Mouse (Mus musculus): Measurements from ENCODE around the gene Lrrfip2. TPM values are rescaled to one million over a fixed set of nuclear protein-coding genes. Genes with fewer than 3 reads are reported as not detected.
A peak's percentile ranks its signal among the peaks of the same experiment; 100 is the strongest.

Gene Lrrfip2
- total RNA-seq, 1 experiment, result 33.0 TPM

DNA sequence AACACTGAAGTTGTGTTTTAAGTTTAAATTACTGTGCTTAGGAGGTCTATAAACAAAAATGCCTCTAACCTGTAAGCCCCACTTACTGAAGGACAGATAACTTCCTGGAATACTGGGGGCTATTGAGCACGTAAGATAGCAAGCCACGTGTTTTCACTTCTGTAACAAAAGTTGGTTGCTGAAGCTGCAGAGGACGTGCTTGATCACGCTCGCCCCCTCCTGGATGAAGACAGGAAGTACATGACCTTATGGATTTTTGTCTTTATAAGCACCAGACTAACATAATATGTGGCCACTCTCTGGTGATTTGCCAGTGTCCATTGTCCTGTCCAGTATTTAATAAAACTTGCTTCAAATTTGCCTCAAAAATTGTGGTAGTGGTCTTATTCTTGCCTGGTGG, 39.6 kb upstream of the Lrrfip2 start:
- Histone ChIP-seq H3K9me3 (ENCODE audit: control insufficient read depth, insufficient read depth, low read depth, low read length) (no peaks in the 10 kb centered on the region), H3K9ac (ENCODE audit: insufficient read depth, low read depth, low read length, poor library complexity, severe bottlenecking) (no peak overlapping the region), H3K4me1 (ENCODE audit: control insufficient read depth in 2 of 2, insufficient read depth in 2 of 2, low read length in 2 of 2, poor library complexity in 1 of 2) (no peaks in the 10 kb centered on the region), H3K27ac (ENCODE audit: insufficient read depth, low read depth, low read length, poor library complexity, severe bottlenecking) (no peak overlapping the region), H3K36me3 (ENCODE audit: control insufficient read depth, insufficient read depth, low read length, poor library complexity, severe bottlenecking) (no peaks in the 10 kb centered on the region), H3K4me3 (ENCODE audit: insufficient read depth in 1 of 2, low read depth in 1 of 2, low read length in 2 of 2, poor library complexity in 1 of 2, severe bottlenecking in 1 of 2) (no peak overlapping the region)
- in situ Hi-C loops (cut with MboI; ENCODE audit: low sequenced_read_pairs in 2 of 2, unreplicated experiment in 2 of 2), result no loop called here
- peak; percentile 47 for DNase-seq (ENCODE audit: low read depth, low spot score)
- TF ChIP-seq HCFC1 (IDR thresholded peaks at IDR 0.05; ENCODE audit: borderline replicate concordance, insufficient read depth, low read length) (no peak), ZC3H11A (IDR thresholded peaks at IDR 0.05; ENCODE audit: borderline replicate concordance, low read depth, low read length) (no peak; the same call in 1 of the 2 replicates), ZNF384 (IDR thresholded peaks at IDR 0.05; ENCODE audit: low read depth, low read length) (no peak), MAFK (IDR thresholded peaks at IDR 0.05; ENCODE audit: insufficient read depth, low read depth, low read length) (no peak), CHD2 (IDR thresholded peaks at IDR 0.05; ENCODE audit: low read depth, low read length) (no peak)

DNA sequence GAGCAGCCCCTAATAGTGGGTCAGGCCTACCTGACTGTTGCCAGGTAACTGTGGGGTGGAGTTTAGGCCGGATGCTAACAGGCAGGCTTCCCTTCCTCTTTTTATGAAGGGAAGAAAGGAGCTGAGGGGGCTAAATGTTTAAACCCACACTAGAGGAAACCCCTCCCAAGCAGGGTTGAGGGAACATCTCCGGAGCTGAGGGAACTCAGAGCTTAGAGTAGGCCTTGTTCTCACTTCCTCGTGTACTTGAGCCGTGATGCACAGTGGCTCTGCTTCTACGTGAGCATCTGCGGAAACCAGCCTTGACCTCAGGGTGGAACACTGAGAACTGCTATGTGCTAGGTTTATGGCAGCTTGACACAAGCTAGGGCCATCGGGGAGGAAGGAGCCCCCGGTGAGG, 36.6 kb upstream of the Lrrfip2 start:
- Histone ChIP-seq H3K9me3 (ENCODE audit: control insufficient read depth, insufficient read depth, low read depth, low read length) (no peaks in the 10 kb centered on the region), H3K36me3 (ENCODE audit: control insufficient read depth, insufficient read depth, low read length, poor library complexity, severe bottlenecking) (no peaks in the 10 kb centered on the region), H3K4me1 (ENCODE audit: control insufficient read depth in 2 of 2, insufficient read depth in 2 of 2, low read length in 2 of 2, poor library complexity in 1 of 2) (peaks cover 0 to 2% of the 10 kb centered on the region in 2 experiments; a peak in 1 of 4 replicates), H3K4me3 (ENCODE audit: insufficient read depth in 1 of 2, low read depth in 1 of 2, low read length in 2 of 2, poor library complexity in 1 of 2, severe bottlenecking in 1 of 2) (no peak overlapping the region), H3K27ac (ENCODE audit: insufficient read depth, low read depth, low read length, poor library complexity, severe bottlenecking) (no peak overlapping the region), H3K9ac (ENCODE audit: insufficient read depth, low read depth, low read length, poor library complexity, severe bottlenecking) (no peak overlapping the region)
- in situ Hi-C loops (cut with MboI; ENCODE audit: low sequenced_read_pairs in 2 of 2, unreplicated experiment in 2 of 2), result no loop called here
- TF ChIP-seq MAFK (IDR thresholded peaks at IDR 0.05; ENCODE audit: insufficient read depth, low read depth, low read length) (no peak), ZNF384 (IDR thresholded peaks at IDR 0.05; ENCODE audit: low read depth, low read length) (no peak), HCFC1 (IDR thresholded peaks at IDR 0.05; ENCODE audit: borderline replicate concordance, insufficient read depth, low read length) (no peak), ZC3H11A (IDR thresholded peaks at IDR 0.05; ENCODE audit: borderline replicate concordance, low read depth, low read length) (no peak), CHD2 (IDR thresholded peaks at IDR 0.05; ENCODE audit: low read depth, low read length) (no peak)
- DNase-seq (ENCODE audit: low read depth, low spot score), result no peak

DNA sequence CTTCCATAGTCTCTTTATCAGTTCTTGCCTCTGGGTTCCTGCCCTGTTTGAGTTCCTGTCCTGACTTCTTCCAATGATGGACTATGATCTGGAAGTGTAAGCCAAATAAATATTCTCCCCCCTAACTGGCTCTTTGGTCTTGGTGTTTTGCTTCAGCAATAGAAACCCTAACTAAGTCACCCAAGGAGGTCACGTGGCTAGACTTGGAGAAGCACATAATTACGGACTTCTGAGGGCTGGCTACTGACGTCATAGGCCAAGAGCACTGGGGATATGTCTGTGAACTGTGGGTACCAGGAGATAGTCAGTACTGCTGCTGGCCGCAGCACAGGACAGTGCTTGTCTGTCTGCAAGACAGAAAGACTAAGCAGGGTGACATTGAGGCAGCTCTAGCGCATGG, 35.6 kb upstream of the Lrrfip2 start:
- no peak overlapping the region for H3K9ac ChIP-seq (ENCODE audit: insufficient read depth, low read depth, low read length, poor library complexity, severe bottlenecking)
- no peaks in the 10 kb centered on the region for H3K9me3 ChIP-seq (ENCODE audit: control insufficient read depth, insufficient read depth, low read depth, low read length)
- no peak overlapping the region for H3K27ac ChIP-seq (ENCODE audit: insufficient read depth, low read depth, low read length, poor library complexity, severe bottlenecking)
- H3K4me1 ChIP-seq (ENCODE audit: control insufficient read depth in 2 of 2, insufficient read depth in 2 of 2, low read length in 2 of 2, poor library complexity in 1 of 2), result peaks cover 0 to 4% of the 10 kb centered on the region in 2 experiments; a peak in 1 of 4 replicates
- no peak for DNase-seq (ENCODE audit: low read depth, low spot score)
- H3K36me3 ChIP-seq (ENCODE audit: control insufficient read depth, insufficient read depth, low read length, poor library complexity, severe bottlenecking), result no peaks in the 10 kb centered on the region
- TF ChIP-seq ZC3H11A (IDR thresholded peaks at IDR 0.05; ENCODE audit: borderline replicate concordance, low read depth, low read length) (no peak), CHD2 (IDR thresholded peaks at IDR 0.05; ENCODE audit: low read depth, low read length) (no peak), HCFC1 (IDR thresholded peaks at IDR 0.05; ENCODE audit: borderline replicate concordance, insufficient read depth, low read length) (no peak), ZNF384 (IDR thresholded peaks at IDR 0.05; ENCODE audit: low read depth, low read length) (no peak), MAFK (IDR thresholded peaks at IDR 0.05; ENCODE audit: insufficient read depth, low read depth, low read length) (no peak)
- H3K4me3 ChIP-seq (ENCODE audit: insufficient read depth in 1 of 2, low read depth in 1 of 2, low read length in 2 of 2, poor library complexity in 1 of 2, severe bottlenecking in 1 of 2), result no peak overlapping the region
- in situ Hi-C loops (cut with MboI; ENCODE audit: low sequenced_read_pairs in 2 of 2, unreplicated experiment in 2 of 2), result no loop called here

DNA sequence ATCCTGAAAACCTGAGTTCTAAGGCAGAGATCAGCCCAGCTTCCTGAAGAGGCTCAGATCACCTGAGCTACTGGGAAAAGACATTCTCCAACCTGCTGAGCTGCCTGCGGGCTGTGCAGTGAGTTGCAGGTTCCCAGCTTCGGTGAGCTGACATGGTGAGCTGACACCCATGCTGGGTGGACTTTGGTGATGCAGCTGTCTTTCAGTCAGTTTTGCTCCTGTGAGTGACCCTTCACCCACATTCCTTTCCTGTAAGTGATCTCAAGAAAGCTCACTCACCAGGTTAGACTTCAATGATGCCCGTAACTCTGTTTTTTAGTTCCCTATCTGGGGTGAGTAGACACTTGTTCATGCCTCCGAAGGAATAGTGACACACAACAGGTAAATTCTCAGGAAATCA, 32.1 kb upstream of the Lrrfip2 start:
- no peaks in the 10 kb centered on the region for H3K36me3 ChIP-seq (ENCODE audit: control insufficient read depth, insufficient read depth, low read length, poor library complexity, severe bottlenecking)
- no peak overlapping the region for H3K9ac ChIP-seq (ENCODE audit: insufficient read depth, low read depth, low read length, poor library complexity, severe bottlenecking)
- DNase-seq (ENCODE audit: low read depth, low spot score), result no peak
- no peaks in the 10 kb centered on the region for H3K9me3 ChIP-seq (ENCODE audit: control insufficient read depth, insufficient read depth, low read depth, low read length)
- no peak overlapping the region for H3K27ac ChIP-seq (ENCODE audit: insufficient read depth, low read depth, low read length, poor library complexity, severe bottlenecking)
- in situ Hi-C loops (cut with MboI; ENCODE audit: low sequenced_read_pairs in 2 of 2, unreplicated experiment in 2 of 2), result no loop called here
- peaks cover 0 to 14% of the 10 kb centered on the region in 2 experiments; a peak in 3 of 4 replicates for H3K4me1 ChIP-seq (ENCODE audit: control insufficient read depth in 2 of 2, insufficient read depth in 2 of 2, low read length in 2 of 2, poor library complexity in 1 of 2)
- TF ChIP-seq HCFC1 (IDR thresholded peaks at IDR 0.05; ENCODE audit: borderline replicate concordance, insufficient read depth, low read length), result no peak
- TF ChIP-seq ZNF384 (IDR thresholded peaks at IDR 0.05; ENCODE audit: low read depth, low read length), result no peak
- no peak for TF ChIP-seq CHD2 (IDR thresholded peaks at IDR 0.05; ENCODE audit: low read depth, low read length)
- TF ChIP-seq ZC3H11A (IDR thresholded peaks at IDR 0.05; ENCODE audit: borderline replicate concordance, low read depth, low read length), result no peak
- no peak for TF ChIP-seq MAFK (IDR thresholded peaks at IDR 0.05; ENCODE audit: insufficient read depth, low read depth, low read length)
- H3K4me3 ChIP-seq (ENCODE audit: insufficient read depth in 1 of 2, low read depth in 1 of 2, low read length in 2 of 2, poor library complexity in 1 of 2, severe bottlenecking in 1 of 2), result no peak overlapping the region

DNA sequence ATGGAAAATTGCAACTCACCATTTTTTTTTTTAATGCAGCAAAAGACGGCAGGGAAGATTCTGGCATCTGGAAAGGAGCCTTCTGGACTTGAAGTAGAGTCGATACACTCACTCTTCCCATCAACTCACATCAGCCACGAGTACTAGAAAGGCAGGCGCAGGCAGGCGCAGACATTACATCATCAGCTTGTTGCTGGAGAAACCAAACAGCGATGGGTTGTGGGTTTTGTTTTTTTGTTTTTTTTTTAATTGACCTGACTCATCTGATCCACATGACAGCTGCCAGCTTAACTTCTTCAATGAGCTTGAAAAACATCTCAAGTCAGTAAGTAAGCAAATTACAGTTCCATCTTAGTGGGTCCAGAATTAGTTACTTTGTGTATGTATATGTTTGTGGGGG, 31.3 kb upstream of the Lrrfip2 start:
- in situ Hi-C loops (cut with MboI; ENCODE audit: low sequenced_read_pairs in 2 of 2, unreplicated experiment in 2 of 2), result no loop called here
- Histone ChIP-seq H3K36me3 (ENCODE audit: control insufficient read depth, insufficient read depth, low read length, poor library complexity, severe bottlenecking) (no peaks in the 10 kb centered on the region), H3K9me3 (ENCODE audit: control insufficient read depth, insufficient read depth, low read depth, low read length) (no peaks in the 10 kb centered on the region), H3K9ac (ENCODE audit: insufficient read depth, low read depth, low read length, poor library complexity, severe bottlenecking) (no peak overlapping the region), H3K4me1 (ENCODE audit: control insufficient read depth in 2 of 2, insufficient read depth in 2 of 2, low read length in 2 of 2, poor library complexity in 1 of 2) (peaks cover 0 to 14% of the 10 kb centered on the region in 2 experiments; a peak in 3 of 4 replicates), H3K4me3 (ENCODE audit: insufficient read depth in 1 of 2, low read depth in 1 of 2, low read length in 2 of 2, poor library complexity in 1 of 2, severe bottlenecking in 1 of 2) (no peak overlapping the region), H3K27ac (ENCODE audit: insufficient read depth, low read depth, low read length, poor library complexity, severe bottlenecking) (no peak overlapping the region)
- no peak for DNase-seq (ENCODE audit: low read depth, low spot score)
- TF ChIP-seq HCFC1 (IDR thresholded peaks at IDR 0.05; ENCODE audit: borderline replicate concordance, insufficient read depth, low read length) (no peak), CHD2 (IDR thresholded peaks at IDR 0.05; ENCODE audit: low read depth, low read length) (no peak)
